Mouse (Mus musculus): ENCODE results near the gene Dynlrb1. TPM values are rescaled to one million over a fixed set of nuclear protein-coding genes. Genes with fewer than 3 reads are reported as not detected.

The Dynlrb1 gene
- polyA plus RNA-seq, 1 experiment from 2014 or later: 452 TPM

GRCm38 (mm10) chr2:155287456-155288250, 51.3 kb downstream of the Dynlrb1 start:
- WGBS: 91% methylated on average over 4 of the region's 4 CpGs

GRCm38 (mm10) chr2:155290066-155290465, 53.7 kb downstream of the Dynlrb1 start:
- Histone ChIP-seq H3K36me3 (peaks cover 68% of the 10 kb centered on the region), H3K27me3 (ENCODE audit: low read depth, poor library complexity, severe bottlenecking) (no peaks in the 10 kb centered on the region), H3K4me3 (no peak overlapping the region), H3K9me3 (replicated peaks) (no peaks in the 10 kb centered on the region), H3K27ac (no peak overlapping the region), H3K4me1 (no peaks in the 10 kb centered on the region)
- 94% methylated on average over 8 of the region's 8 CpGs for WGBS
- DNase-seq (ENCODE audit: low spot score): no peak

More at GRCm38 (mm10) chr2:155287456-155288250, 51.3 kb downstream of the Dynlrb1 start:
- no peak overlapping the region for H3K27ac ChIP-seq
- H3K9me3 ChIP-seq (replicated peaks): no peaks in the 10 kb centered on the region
- no peak overlapping the region for H3K4me3 ChIP-seq
- H3K36me3 ChIP-seq: peaks cover 70% of the 10 kb centered on the region
- no peaks in the 10 kb centered on the region for H3K27me3 ChIP-seq (ENCODE audit: low read depth, poor library complexity, severe bottlenecking)
- no peak for DNase-seq (ENCODE audit: low spot score)
- H3K4me1 ChIP-seq: no peaks in the 10 kb centered on the region

- H3K4me3 ChIP-seq: no peak overlapping the region
- H3K36me3 ChIP-seq: peaks cover 90% of the 10 kb centered on the region
- H3K9me3 ChIP-seq (replicated peaks): no peaks in the 10 kb centered on the region
- no peaks in the 10 kb centered on the region for H3K27me3 ChIP-seq (ENCODE audit: low read depth, poor library complexity, severe bottlenecking)
- DNase-seq (ENCODE audit: low spot score): no peak
- H3K4me1 ChIP-seq: no peaks in the 10 kb centered on the region
- H3K27ac ChIP-seq: no peak overlapping the region
- 86% methylated on average over 2 of the region's 2 CpGs for WGBS
Observed at GRCm38 (mm10) chr2:155293382-155293781, 57.0 kb downstream of the Dynlrb1 start.

- Histone ChIP-seq H3K27me3 (ENCODE audit: low read depth, poor library complexity, severe bottlenecking) (no peaks in the 10 kb centered on the region), H3K36me3 (peaks cover 96% of the 10 kb centered on the region), H3K9me3 (replicated peaks) (no peaks in the 10 kb centered on the region), H3K4me3 (no peak overlapping the region), H3K27ac (no peak overlapping the region), H3K4me1 (no peaks in the 10 kb centered on the region)
- WGBS: 99% methylated on average over 4 of the region's 4 CpGs
- DNase-seq (ENCODE audit: low spot score): no peak
Observed at GRCm38 (mm10) chr2:155293946-155294345, 57.6 kb downstream of the Dynlrb1 start.

GRCm38 (mm10) chr2:155295453-155295852, 59.1 kb downstream of the Dynlrb1 start:
- peaks cover 96% of the 10 kb centered on the region for H3K36me3 ChIP-seq

GRCm38 (mm10) chr2:155299563-155299962, 63.2 kb downstream of the Dynlrb1 start:
- DNase-seq (ENCODE audit: low spot score): no peak
- peaks cover 79% of the 10 kb centered on the region for H3K36me3 ChIP-seq
- H3K27me3 ChIP-seq (ENCODE audit: low read depth, poor library complexity, severe bottlenecking): no peaks in the 10 kb centered on the region
- no peaks in the 10 kb centered on the region for H3K9me3 ChIP-seq (replicated peaks)
- no peak overlapping the region for H3K4me3 ChIP-seq
- no peaks in the 10 kb centered on the region for H3K4me1 ChIP-seq
- 85% methylated on average over 4 of the region's 4 CpGs for WGBS
- H3K27ac ChIP-seq: no peak overlapping the region

More at GRCm38 (mm10) chr2:155295453-155295852, 59.1 kb downstream of the Dynlrb1 start:
- no peak for DNase-seq (ENCODE audit: low spot score)
- WGBS: 96% methylated on average over 6 of the region's 6 CpGs
- H3K27ac ChIP-seq: no peak overlapping the region
- H3K9me3 ChIP-seq (replicated peaks): no peaks in the 10 kb centered on the region
- H3K4me3 ChIP-seq: no peak overlapping the region
- no peaks in the 10 kb centered on the region for H3K27me3 ChIP-seq (ENCODE audit: low read depth, poor library complexity, severe bottlenecking)
- H3K4me1 ChIP-seq: no peaks in the 10 kb centered on the region

Other genes with a start within 250 kb of the Dynlrb1 start
- gene Gm14226, start 218.3 kb upstream of the Dynlrb1 start, polyA plus RNA-seq (2016; fragmentation: Nextera tagmentation; extraction: Ambion mirVana): 12.3 and 13.5 TPM in 2 replicates
- gene Ahcy, start 162.0 kb upstream of the Dynlrb1 start, polyA plus RNA-seq (2016; fragmentation: Nextera tagmentation; extraction: Ambion mirVana): 156 and 181 TPM in 2 replicates
- gene Itch, start 103.0 kb upstream of the Dynlrb1 start, polyA plus RNA-seq (2016; fragmentation: Nextera tagmentation; extraction: Ambion mirVana): 58.4 and 64.8 TPM in 2 replicates
- gene Map1lc3a, start 39.8 kb downstream of the Dynlrb1 start, polyA plus RNA-seq (2016; fragmentation: Nextera tagmentation; extraction: Ambion mirVana): 83.8 and 102 TPM in 2 replicates
- 51.7 and 53.9 TPM in 2 replicates for gene Pigu, start 120.9 kb downstream of the Dynlrb1 start, polyA plus RNA-seq (2016; fragmentation: Nextera tagmentation; extraction: Ambion mirVana)
- 15.2 and 23.5 TPM in 2 replicates for gene Trp53inp2, start 144.5 kb downstream of the Dynlrb1 start, polyA plus RNA-seq (2016; fragmentation: Nextera tagmentation; extraction: Ambion mirVana)
- 19.6 and 21.1 TPM in 2 replicates for gene Ncoa6, start 237.4 kb downstream of the Dynlrb1 start, polyA plus RNA-seq (2016; fragmentation: Nextera tagmentation; extraction: Ambion mirVana)

All from limb, embryonic 10.5 days (tissue).